Mouse (Mus musculus) 416B (cell line): ENCODE data around the gene Lemd2.

Experiments
- DNase-seq: peaks from one replicate; pipeline ENCODE4 v3.0.0; 2011; ENCODE audit warnings: low read depth

Lemd2 gene

GRCm38 (mm10) chr17:27158439-27158838 lies 45.8 kb downstream of the Lemd2 start:
- DNase-seq, result no peak

GRCm38 (mm10) chr17:27155752-27156151 lies 48.5 kb downstream of the Lemd2 start:
- no peak for DNase-seq

GRCm38 (mm10) chr17:27154881-27155280 lies 49.4 kb downstream of the Lemd2 start:
- DNase-seq, result no peak

- DNase-seq, result no peak
Measured at GRCm38 (mm10) chr17:27154256-27154655, 50.0 kb downstream of the Lemd2 start.

GRCm38 (mm10) chr17:27153773-27154193 lies 50.5 kb downstream of the Lemd2 start:
- no peak for DNase-seq

- peak; percentile 41 for DNase-seq
Measured at GRCm38 (mm10) chr17:27152976-27153723, 51.1 kb downstream of the Lemd2 start.

GRCm38 (mm10) chr17:27151411-27151810 lies 52.9 kb downstream of the Lemd2 start:
- peak; percentile 31 for DNase-seq

- DNase-seq, result no peak
Measured at GRCm38 (mm10) chr17:27150871-27151270, 53.4 kb downstream of the Lemd2 start.

- DNase-seq, result no peak
Measured at GRCm38 (mm10) chr17:27146323-27146923, 57.8 kb downstream of the Lemd2 start.

GRCm38 (mm10) chr17:27144152-27144551 lies 60.1 kb downstream of the Lemd2 start:
- DNase-seq, result peak; percentile 21

- peak; percentile 11 for DNase-seq
Measured at GRCm38 (mm10) chr17:27141971-27142450, 62.3 kb downstream of the Lemd2 start.

- no peak for DNase-seq
Measured at GRCm38 (mm10) chr17:27140262-27140661, 64.0 kb downstream of the Lemd2 start.
